Mouse (Mus musculus) thymus, adult 2 months (tissue): ENCODE results near the gene Cped1.

Experiments used
- CTCF ChIP-seq: fragments of 200-500 bp; IDR thresholded peaks from 2 replicates; pipeline ENCODE4 v1.5.1; 2012; ENCODE audit warnings: mild to moderate bottlenecking, control low read depth, low read length, moderate library complexity, borderline replicate concordance; ENCODE audit not compliant: control insufficient read depth, poor library complexity, insufficient read depth; ENCODE audit errors: extremely low read depth
- POLR2A ChIP-seq: fragments of 200-500 bp; IDR thresholded peaks from 2 replicates; pipeline ENCODE4 v1.6.1; 2012; ENCODE audit warnings: mild to moderate bottlenecking, low read length, control low read depth, moderate library complexity; ENCODE audit not compliant: control insufficient read depth, poor library complexity, insufficient read depth; ENCODE audit errors: extremely low read depth

- TF ChIP-seq POLR2A (no peak), CTCF (no peak)
These were observed 118.0 kb downstream of the Cped1 start for GRCm38 (mm10) chr6:22103713-22104112.
